Mouse (Mus musculus) thymus, postnatal 14 days (tissue): ENCODE measurements around the gene Acad11.

Experiments used
- DNase-seq: peaks from one replicate; pipeline ENCODE4 v3.0.0; 2021

The Acad11 gene

GRCm38 (mm10) chr9:104152121-104152520 lies 88.9 kb downstream of the Acad11 start:
- DNase-seq, result no peak

GRCm38 (mm10) chr9:104155100-104155715 lies 92.0 kb downstream of the Acad11 start:
- no peak for DNase-seq

DNA sequence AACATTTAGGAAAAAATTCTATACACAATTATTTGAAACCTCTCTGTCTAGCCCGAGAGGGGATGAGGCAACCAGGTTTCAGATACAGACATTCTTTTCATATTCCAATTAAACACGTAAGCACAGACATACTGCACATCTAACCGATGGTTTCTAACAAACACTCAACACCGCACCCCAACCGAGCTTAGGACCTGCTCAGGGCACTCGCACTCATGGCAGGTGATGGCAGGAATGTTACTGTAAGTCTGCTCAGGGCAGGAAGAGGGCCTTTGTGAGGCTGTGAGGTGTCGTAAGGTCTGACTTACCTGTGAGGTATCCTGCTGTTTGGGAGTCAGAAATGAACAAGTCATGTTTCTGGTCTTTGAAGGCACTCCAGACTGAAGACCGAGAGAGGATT lies 93.3 kb downstream of the Acad11 start:
- DNase-seq, result no peak

- no peak for DNase-seq
Observed at GRCm38 (mm10) chr9:104157291-104157690, 94.1 kb downstream of the Acad11 start.

GRCm38 (mm10) chr9:104161117-104161516 lies 97.9 kb downstream of the Acad11 start:
- no peak for DNase-seq

GRCm38 (mm10) chr9:104164194-104164593 lies 101.0 kb downstream of the Acad11 start:
- DNase-seq, result no peak

- DNase-seq, result no peak
Observed at GRCm38 (mm10) chr9:104165926-104166325, 102.7 kb downstream of the Acad11 start.

- DNase-seq, result no peak
Observed at GRCm38 (mm10) chr9:104169986-104170385, 106.8 kb downstream of the Acad11 start.

DNA sequence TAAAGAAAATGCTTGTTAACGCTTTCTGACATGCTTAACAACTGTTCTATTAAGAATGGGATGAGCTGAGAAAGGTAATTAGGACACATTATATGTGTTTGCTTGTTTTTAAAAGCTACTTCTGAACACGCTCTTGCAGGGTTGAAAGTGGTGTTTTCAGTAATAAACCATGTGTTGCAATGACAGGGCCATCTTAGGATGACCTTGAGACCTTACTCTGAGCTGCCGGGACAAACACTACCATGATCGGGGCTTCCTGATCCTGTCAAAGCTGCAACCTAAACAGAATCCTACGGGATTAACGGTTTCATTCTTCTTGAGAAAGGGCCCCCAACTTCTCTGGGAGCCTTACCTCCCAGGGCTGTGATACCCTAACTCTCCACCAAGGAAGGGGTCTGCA lies 108.5 kb downstream of the Acad11 start:
- DNase-seq, result no peak

GRCm38 (mm10) chr9:104172342-104172741 lies 109.2 kb downstream of the Acad11 start:
- DNase-seq, result no peak
